ENCODE assay signal across 9 mouse cellular contexts in the genomic region with DNA sequence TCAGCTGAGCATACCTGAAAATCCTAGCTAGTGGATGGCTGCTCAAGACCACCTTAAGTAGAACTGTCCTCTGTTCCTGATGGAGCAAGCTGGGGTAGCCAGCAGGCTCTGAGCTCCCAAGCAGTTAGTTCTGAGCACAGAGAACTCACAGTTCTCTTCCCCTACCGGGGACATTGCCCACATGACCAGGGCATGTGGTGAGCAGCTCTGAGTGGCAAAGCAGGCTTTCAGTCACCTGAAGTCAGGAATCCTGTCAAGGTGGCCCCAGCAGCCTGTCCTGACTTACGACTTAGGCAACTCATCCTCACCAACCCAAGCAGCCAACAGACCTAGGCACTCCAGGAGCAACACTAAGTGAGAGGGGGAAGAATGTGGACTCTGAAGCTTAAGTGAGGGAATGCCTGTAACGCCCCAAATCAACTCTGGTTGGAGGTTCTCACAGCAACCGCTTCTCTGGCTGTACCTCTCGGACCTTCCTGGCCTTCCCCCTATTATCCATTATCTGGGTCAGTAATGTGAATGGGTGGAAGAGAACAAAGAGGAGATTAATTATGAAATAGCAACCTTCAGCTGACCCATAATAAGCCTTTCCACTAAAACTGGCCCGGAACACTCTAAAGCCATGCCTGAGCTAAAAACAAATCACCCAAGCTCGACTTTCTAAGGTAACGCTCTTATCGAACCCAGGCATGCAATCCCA.
DNase-seq lines count a peak whose midpoint lies in the region; ATAC-seq lines count a peak whose summit lies in the region.
"Had no signal": no experiment of that assay in that cellular context is flagged by ENCODE, and none has a peak within 500 bp of the region (broad histone marks: within the 10 kb centered on the region; RNA-seq: fewer than 3 reads in every experiment).

No protein-coding gene starts in this region.

- no peak for ATAC-seq in heart, embryonic 11.5 days (replicated peaks; ENCODE audit: insufficient number of reproducible peaks, low FRiP score, low TSS enrichment)
- peak; percentile 22; the same call in 1 of the 2 replicates for ATAC-seq in hindbrain, embryonic 11.5 days (ENCODE audit: low FRiP score)
- no peak for ATAC-seq in monocyte, adult 5-6 weeks (replicated peaks; ENCODE audit: insufficient number of reproducible peaks, low FRiP score, low TSS enrichment, poor library complexity, severe bottlenecking)

- no peak overlapping the region for H3K9ac ChIP-seq in heart, embryonic 11.5 days (ENCODE audit: low read depth, low read length)
- H3K9ac ChIP-seq in hindbrain, embryonic 11.5 days (ENCODE audit: low read depth, low read length) = no peak overlapping the region

- WGBS in heart, embryonic 11.5 days (ENCODE audit: insufficient replicate concordance) = 57% methylated on average over 9 of the region's 9 CpGs
- 64% methylated on average over 9 of the region's 9 CpGs for WGBS in hindbrain, embryonic 11.5 days
- WGBS in midbrain, embryonic 10.5 days = 55% methylated on average over 9 of the region's 9 CpGs

- H3K4me3 ChIP-seq in heart, embryonic 11.5 days (ENCODE audit: low read depth, low read length) = no peak overlapping the region
- H3K4me3 ChIP-seq in hindbrain, embryonic 11.5 days (ENCODE audit: low read depth, low read length) = no peak overlapping the region
- H3K4me3 ChIP-seq in midbrain, embryonic 10.5 days = no peak overlapping the region

- H3K4me1 ChIP-seq in heart, embryonic 11.5 days (ENCODE audit: control insufficient read depth, insufficient read depth, low read length) = peaks cover 19% of the 10 kb centered on the region
- no peaks in the 10 kb centered on the region; the same call in 1 of the 2 replicates for H3K4me1 ChIP-seq in hindbrain, embryonic 11.5 days (replicated peaks; ENCODE audit: control insufficient read depth, insufficient read depth, low read length)
- peaks cover 40% of the 10 kb centered on the region for H3K4me1 ChIP-seq in midbrain, embryonic 10.5 days

- no peak for DNase-seq in heart, adult 18-20 months
- DNase-seq in cerebellum, adult 9-11 months = peak; percentile 73
- no peak for DNase-seq in hindbrain, embryonic 11.5 days (ENCODE audit: low spot score)
- no peak for DNase-seq in midbrain, embryonic 10.5 days (ENCODE audit: low spot score)
- no peak for DNase-seq in gastrocnemius, postnatal 25 days
- no peak for DNase-seq in lung, postnatal 14 days
- DNase-seq: adrenal gland, adult 8-10 months had no signal

- no peak overlapping the region for H3K27ac ChIP-seq in heart, embryonic 11.5 days (ENCODE audit: low read depth, low read length)
- no peak overlapping the region for H3K27ac ChIP-seq in hindbrain, embryonic 11.5 days (ENCODE audit: low read depth, low read length)
- H3K27ac ChIP-seq in midbrain, embryonic 10.5 days (replicated peaks) = peak overlapping the region; percentile 77; the same call in 1 of the 2 replicates

- H3K36me3 ChIP-seq in heart, embryonic 11.5 days (ENCODE audit: control insufficient read depth, insufficient read depth, low read length) = no peaks in the 10 kb centered on the region
- no peaks in the 10 kb centered on the region for H3K36me3 ChIP-seq in hindbrain, embryonic 11.5 days (ENCODE audit: control insufficient read depth, insufficient read depth, low read length)
- no peaks in the 10 kb centered on the region for H3K36me3 ChIP-seq in midbrain, embryonic 10.5 days

- no peaks in the 10 kb centered on the region for H3K27me3 ChIP-seq in heart, embryonic 11.5 days (ENCODE audit: control insufficient read depth, insufficient read depth, low read length)
- H3K27me3 ChIP-seq in hindbrain, embryonic 11.5 days (ENCODE audit: control insufficient read depth, insufficient read depth, low read length) = no peaks in the 10 kb centered on the region
- H3K27me3 ChIP-seq in midbrain, embryonic 10.5 days (ENCODE audit: low read depth, poor library complexity, severe bottlenecking) = peaks cover 12% of the 10 kb centered on the region; the same call in 1 of the 2 replicates

- no peaks in the 10 kb centered on the region for H3K9me3 ChIP-seq in heart, embryonic 11.5 days (replicated peaks; ENCODE audit: control insufficient read depth, low read length)
- H3K9me3 ChIP-seq in hindbrain, embryonic 11.5 days (ENCODE audit: control insufficient read depth, low read length) = no peaks in the 10 kb centered on the region
- no peaks in the 10 kb centered on the region for H3K9me3 ChIP-seq in midbrain, embryonic 10.5 days (replicated peaks)

- H3K4me2 ChIP-seq in heart, embryonic 11.5 days = peak overlapping the region; percentile 55
- H3K4me2 ChIP-seq in hindbrain, embryonic 11.5 days (replicated peaks; ENCODE audit: low read depth, low read length) = no peak overlapping the region; the same call in 1 of the 2 replicates
